Mouse (Mus musculus) hindbrain, embryonic 16.5 days (tissue): ENCODE measurements around the gene Cd300lg. TPM values are rescaled to one million over a fixed set of nuclear protein-coding genes. Genes with fewer than 3 reads are reported as not detected.

ENCODE experiments used
- polyA plus RNA-seq: library from polyadenylated mRNA; unstranded; fragments of >200 nt; fragmentation: Nextera tagmentation; extraction: Ambion mirVana; gene quantifications from 2 replicates; pipeline ENCODE4 v1.2.1, GENCODE M21; 2015

Cd300lg gene
- polyA plus RNA-seq, 1 experiment from 2014 or later = 0.54 TPM

Other genes with a start within 250 kb of the Cd300lg start
- 0.96 and 0.99 TPM in 2 replicates for gene Meox1, start 147.1 kb upstream of the Cd300lg start, polyA plus RNA-seq
- 0.10 and 0.12 TPM in 2 replicates for gene Sost, start 74.5 kb upstream of the Cd300lg start, polyA plus RNA-seq
- gene Cfap97d1, start 57.2 kb upstream of the Cd300lg start, polyA plus RNA-seq = not detected in 2 replicates
- gene Dusp3, start 54.5 kb upstream of the Cd300lg start, polyA plus RNA-seq = 32.1 and 33.4 TPM in 2 replicates
- 59.3 and 62.7 TPM in 2 replicates for gene Mpp3, start 13.0 kb upstream of the Cd300lg start, polyA plus RNA-seq
- gene Mpp2, start 47.0 kb downstream of the Cd300lg start, polyA plus RNA-seq = 37.6 and 41.1 TPM in 2 replicates
- not detected in 2 replicates for gene Ppy, start 59.8 kb downstream of the Cd300lg start, polyA plus RNA-seq
- gene Pyy, start 66.3 kb downstream of the Cd300lg start, polyA plus RNA-seq = 3.4 and 3.7 TPM in 2 replicates
- gene Nags, start 104.0 kb downstream of the Cd300lg start, polyA plus RNA-seq = 0.09 TPM in 1 of 2 replicates, not detected in the other
- gene Tmem101, start 114.9 kb downstream of the Cd300lg start, polyA plus RNA-seq = 42.2 and 47.7 TPM in 2 replicates
- 99.0 and 116 TPM in 2 replicates for gene Lsm12, start 143.8 kb downstream of the Cd300lg start, polyA plus RNA-seq
- gene G6pc3, start 148.1 kb downstream of the Cd300lg start, polyA plus RNA-seq = 44.3 and 45.9 TPM in 2 replicates
- 75.8 and 83.0 TPM in 2 replicates for gene Hdac5, start 188.7 kb downstream of the Cd300lg start, polyA plus RNA-seq
- gene BC030867, start 207.4 kb downstream of the Cd300lg start, polyA plus RNA-seq = 2.9 and 3.6 TPM in 2 replicates
- gene Asb16, start 227.2 kb downstream of the Cd300lg start, polyA plus RNA-seq = 0.09 and 0.11 TPM in 2 replicates
- gene Tmub2, start 243.4 kb downstream of the Cd300lg start, polyA plus RNA-seq = 81.6 and 85.0 TPM in 2 replicates